Comparison of ENCODE assay signal across 18 mouse cellular contexts in the genomic region with DNA sequence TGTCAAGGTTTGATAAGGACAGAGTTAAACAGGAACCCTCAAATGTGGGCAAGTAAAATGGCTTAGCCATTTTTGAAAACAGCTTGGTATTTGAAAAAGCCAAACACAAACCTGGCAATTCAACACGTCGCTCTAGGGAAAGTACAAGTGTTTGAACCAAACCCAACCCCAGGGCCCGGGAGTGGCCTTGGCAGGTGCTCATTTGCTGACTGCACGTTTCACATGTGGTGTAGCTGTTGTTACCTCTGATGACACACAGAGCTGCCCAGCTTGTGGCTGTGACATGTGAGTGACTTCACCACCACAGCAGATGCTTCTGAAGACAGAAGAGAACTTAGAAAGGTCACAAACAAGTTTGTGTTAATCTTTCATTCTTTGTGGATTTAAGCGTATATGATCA. TPM values are rescaled to one million over a fixed set of nuclear protein-coding genes. Genes with fewer than 3 reads are reported as not detected.
A peak's percentile ranks its signal among the peaks of the same experiment; 100 is the strongest.
DNase-seq lines count a peak whose midpoint lies in the region; ATAC-seq and TF ChIP-seq lines count a peak whose summit lies in the region.
"Had no signal": no experiment of that assay in that cellular context is flagged by ENCODE, and none has a peak within 500 bp of the region (broad histone marks: within the 10 kb centered on the region; RNA-seq: fewer than 3 reads in every experiment).

No protein-coding gene starts in this region.

- no peaks in the 10 kb centered on the region for H3K27me3 ChIP-seq in lung, postnatal 0 days (replicated peaks; ENCODE audit: insufficient read depth, low read length)
- H3K27me3 ChIP-seq: embryonic facial prominence, embryonic 13.5 days; forebrain, embryonic 13.5 days; heart, embryonic 12.5 days had no signal

- TF ChIP-seq EP300 in lung, postnatal 0 days (IDR thresholded peaks at IDR 0.05), result no peak

- H3K4me1 ChIP-seq in lung, postnatal 0 days (ENCODE audit: insufficient read depth, low read depth, low read length), result no peaks in the 10 kb centered on the region
- H3K4me1 ChIP-seq: embryonic facial prominence, embryonic 13.5 days had no signal

- H3K9me3 ChIP-seq in lung, postnatal 0 days (ENCODE audit: low read length), result no peaks in the 10 kb centered on the region
- H3K9me3 ChIP-seq: embryonic facial prominence, embryonic 13.5 days; heart, embryonic 12.5 days; hindbrain, embryonic 10.5 days had no signal

- no peak overlapping the region for H3K4me2 ChIP-seq in lung, postnatal 0 days (replicated peaks; ENCODE audit: low read depth, low read length)
- H3K4me2 ChIP-seq: embryonic facial prominence, embryonic 13.5 days; forebrain, embryonic 13.5 days; heart, embryonic 12.5 days; hindbrain, embryonic 14.5 days had no signal

- no peak overlapping the region for H3K4me3 ChIP-seq in lung, postnatal 0 days (ENCODE audit: low read depth, low read length)
- H3K4me3 ChIP-seq: embryonic facial prominence, embryonic 13.5 days; forebrain, embryonic 13.5 days; heart, adult 2 months; heart, embryonic 12.5 days; hindbrain, embryonic 10.5 days had no signal

- H3K36me3 ChIP-seq in lung, postnatal 0 days (ENCODE audit: insufficient read depth, low read length), result no peaks in the 10 kb centered on the region
- H3K36me3 ChIP-seq: embryonic facial prominence, embryonic 13.5 days; heart, embryonic 12.5 days; hindbrain, embryonic 10.5 days had no signal

- WGBS in lung, postnatal 0 days, result 49% methylated on average over 5 of the region's 5 CpGs

- TF ChIP-seq CTCF in lung, postnatal 0 days (IDR thresholded peaks at IDR 0.05), result no peak

- no peak for ATAC-seq in CD4-positive, CD25-positive, alpha-beta regulatory T cell, adult 4 months
- ATAC-seq in lung, postnatal 0 days, result no peak
- ATAC-seq in activated CD4-positive, CD25-positive, alpha-beta regulatory T cell, adult 4 months, result peak; percentile 51
- ATAC-seq: forebrain, embryonic 13.5 days had no signal

- no peak overlapping the region for H3K27ac ChIP-seq in lung, postnatal 0 days (ENCODE audit: low read length)
- H3K27ac ChIP-seq: embryonic facial prominence, embryonic 13.5 days; forebrain, embryonic 13.5 days; heart, adult 2 months; hindbrain, embryonic 14.5 days had no signal

- no peak overlapping the region for H3K9ac ChIP-seq in lung, postnatal 0 days (replicated peaks; ENCODE audit: low read depth)
- H3K9ac ChIP-seq: embryonic facial prominence, embryonic 13.5 days; forebrain, embryonic 13.5 days; heart, embryonic 12.5 days; hindbrain, embryonic 14.5 days had no signal

- DNase-seq in CD4-positive, CD25-positive, alpha-beta regulatory T cell, adult 2 months (ENCODE audit: low read depth, low spot score), result peak; percentile 21
- DNase-seq in lung, postnatal 25 days (ENCODE audit: low spot score), result peak; percentile 10
- no peak for DNase-seq in lung, postnatal 0 days (ENCODE audit: low spot score)
- DNase-seq in spleen, postnatal 4 days (ENCODE audit: low spot score in 2 of 2), result no peak
- DNase-seq in urinary bladder, postnatal 10 days (ENCODE audit: low spot score), result no peak
- DNase-seq: adrenal gland, adult 2 months; adrenal gland, postnatal 25 days; cerebellum, adult 18-20 months; cerebellum, adult 9-11 months; cerebellum, postnatal 36 days; heart, adult 2 months had no signal

RNA-seq across cellular contexts. Expression of a gene that starts 53.2 kb away (rescaled TPM):
- 100 to 1,000 TPM in 1 of 2 experiments, 10 to 100 TPM in 1; 88.7 to 111 TPM for polyA plus RNA-seq in CD4-positive, CD25-positive, alpha-beta regulatory T cell, adult 4 months (2017; shearing (Covaris generic))
- 140 and 151 TPM in 2 replicates for polyA plus RNA-seq in lung, postnatal 0 days (2015; fragmentation: Nextera tagmentation; extraction: Ambion mirVana)
- polyA plus RNA-seq in activated CD4-positive, CD25-positive, alpha-beta regulatory T cell, adult 4 months (2017; shearing (Covaris generic)), result 100 to 1,000 TPM in 1 of 2 experiments, 10 to 100 TPM in 1; 87.9 to 116 TPM

RNA-seq across cellular contexts. Expression of a gene that starts 53.4 kb away (rescaled TPM):
- polyA plus RNA-seq in CD4-positive, CD25-positive, alpha-beta regulatory T cell, adult 4 months (2017; shearing (Covaris generic)), result 10 to 100 TPM; 52.0 to 61.4 TPM
- polyA plus RNA-seq in lung, postnatal 0 days (2015; fragmentation: Nextera tagmentation; extraction: Ambion mirVana), result 33.8 and 35.3 TPM in 2 replicates
- 10 to 100 TPM; 39.7 to 45.2 TPM for polyA plus RNA-seq in activated CD4-positive, CD25-positive, alpha-beta regulatory T cell, adult 4 months (2017; shearing (Covaris generic))

Comparison
In these comparisons a context has a peak if more than half of its experiments do, and no peak if none do; other contexts are left out.
1. DNase-seq: peak in CD4-positive, CD25-positive, alpha-beta regulatory T cell, adult 2 months (single experiment) and lung, postnatal 25 days (single experiment); none in lung, postnatal 0 days (single experiment), spleen, postnatal 4 days (0 of 2) and urinary bladder, postnatal 10 days (single experiment).